Mouse (Mus musculus) stomach, postnatal 0 days (tissue): Measurements from ENCODE around the gene Ngrn.

Experiments
- CTCF ChIP-seq: IDR thresholded peaks from 2 replicates; pipeline ENCODE4 v1.5.1; 2016; ENCODE audit warnings: antibody characterized with exemption, low read depth, mild to moderate bottlenecking, moderate library complexity
- EP300 ChIP-seq: optimal IDR thresholded peaks from 2 replicates; pipeline ENCODE3; 2016; ENCODE audit warnings: antibody characterized with exemption

- TF ChIP-seq CTCF (peak; percentile 45), EP300 (no peak)
These were observed 34.0 kb upstream of the Ngrn start for GRCm38 (mm10) chr7:80227065-80227464.
